Mouse (Mus musculus) embryonic facial prominence, embryonic 11.5 days (tissue): ENCODE data around the gene Luc7l3. TPM values are rescaled to one million over a fixed set of nuclear protein-coding genes. Genes with fewer than 3 reads are reported as not detected.
A peak's percentile ranks its signal among the peaks of the same experiment; 100 is the strongest.

Experiments used
- ATAC-seq: fragments of 200-750 bp; cut with Nextera tagmentation; replicated peaks from 2 replicates; pipeline ENCODE4 v1.8.0; 2017; ENCODE audit warnings: low read depth; ENCODE audit not compliant: insufficient number of reproducible peaks, low FRiP score, low TSS enrichment
- DNase-seq: peaks from one replicate; pipeline ENCODE4 v3.0.0-alpha.2; 2015; ENCODE audit warnings: low spot score
- H3K27ac ChIP-seq: fragments of 300-500 bp; sonication (generic); replicated peaks from 2 replicates; pipeline ENCODE4 v1.5.1; 2014; ENCODE audit warnings: mild to moderate bottlenecking, low read depth, low read length, control low read depth
- H3K27me3 ChIP-seq: fragments of 300-500 bp; sonication (generic); 2 replicates; pipeline ENCODE4 v1.6.1; 2014; ENCODE audit warnings: mild to moderate bottlenecking, low read length, moderate library complexity, mixed read lengths; ENCODE audit not compliant: control insufficient read depth, insufficient read depth
- H3K36me3 ChIP-seq: fragments of 300-500 bp; sonication (generic); replicated peaks from 2 replicates; pipeline ENCODE4 v1.6.1; 2014; ENCODE audit warnings: low read depth, mild to moderate bottlenecking, low read length, moderate library complexity, mixed read lengths; ENCODE audit not compliant: control insufficient read depth, insufficient read depth
- H3K4me1 ChIP-seq: fragments of 300-500 bp; sonication (generic); 2 replicates; pipeline ENCODE4 v1.6.1; 2014; ENCODE audit warnings: low read length, mixed read lengths; ENCODE audit not compliant: control insufficient read depth, insufficient read depth
- H3K4me2 ChIP-seq: fragments of 300-500 bp; sonication (generic); 2 replicates; pipeline ENCODE4 v1.6.1; 2014; ENCODE audit warnings: low read depth, mild to moderate bottlenecking, control low read depth, low read length, moderate library complexity
- H3K4me3 ChIP-seq: fragments of 300-500 bp; sonication (generic); 2 replicates; pipeline ENCODE4 v1.5.1; 2014; ENCODE audit warnings: low read depth, low read length, control low read depth
- H3K9ac ChIP-seq: fragments of 300-500 bp; sonication (generic); replicated peaks from 2 replicates; pipeline ENCODE4 v1.6.1; 2014; ENCODE audit warnings: mild to moderate bottlenecking, control low read depth, low read length
- H3K9me3 ChIP-seq: fragments of 300-500 bp; sonication (generic); replicated peaks from 2 replicates; pipeline ENCODE4 v1.6.1; 2016; ENCODE audit warnings: mild to moderate bottlenecking, low read length, inconsistent platforms, mixed read lengths; ENCODE audit not compliant: control insufficient read depth
- WGBS: fragments of 180-500 bp; shearing (Covaris S2); extraction: QIAGEN DNeasy Blood & Tissue Kit; methylation state at CpG from one replicate; pipeline ENCODE4 v1.1.7; 2014; 5-methylcytosine and 5-hydroxymethylcytosine counted together
- polyA plus RNA-seq: library from polyadenylated mRNA; unstranded; fragments of >200 nt; fragmentation: Nextera tagmentation; extraction: Ambion mirVana; gene quantifications from 2 replicates; pipeline ENCODE4 v1.2.1, GENCODE M21; 2014

Luc7l3 gene
- polyA plus RNA-seq, 1 experiment from 2014 or later: 126 TPM

- Histone ChIP-seq H3K27ac (no peak overlapping the region), H3K9me3 (no peaks in the 10 kb centered on the region), H3K4me1 (peaks cover 3% of the 10 kb centered on the region; the same call in 1 of the 2 replicates), H3K9ac (no peak overlapping the region; the same call in 1 of the 2 replicates), H3K36me3 (no peaks in the 10 kb centered on the region; the same call in 1 of the 2 replicates), H3K4me3 (no peak overlapping the region), H3K27me3 (no peaks in the 10 kb centered on the region), H3K4me2 (no peak overlapping the region)
- ATAC-seq (no peak), DNase-seq (no peak)
- 36% methylated on average over 5 of the region's 5 CpGs for WGBS
Observed at GRCm38 (mm10) chr11:94343955-94344358, 22.2 kb upstream of the Luc7l3 start.

- Histone ChIP-seq H3K4me2 (no peak overlapping the region), H3K27me3 (no peaks in the 10 kb centered on the region), H3K9ac (no peak overlapping the region), H3K4me3 (no peak overlapping the region), H3K27ac (no peak overlapping the region), H3K4me1 (peaks cover 3% of the 10 kb centered on the region; the same call in 1 of the 2 replicates), H3K36me3 (no peaks in the 10 kb centered on the region; the same call in none of the 2 replicates), H3K9me3 (no peaks in the 10 kb centered on the region)
- WGBS: 56% methylated on average over 13 of the region's 13 CpGs
- ATAC-seq: no peak
- DNase-seq: no peak
Observed at GRCm38 (mm10) chr11:94342114-94342905, 20.5 kb upstream of the Luc7l3 start.

GRCm38 (mm10) chr11:94340948-94341933 lies 19.5 kb upstream of the Luc7l3 start:
- 71% methylated on average over 10 of the region's 10 CpGs for WGBS
- H3K27ac ChIP-seq: no peak overlapping the region

GRCm38 (mm10) chr11:94339732-94340585 lies 18.2 kb upstream of the Luc7l3 start:
- no peak overlapping the region for H3K4me2 ChIP-seq
- H3K27ac ChIP-seq: no peak overlapping the region
- ATAC-seq (peak; percentile 53; the same call in 1 of the 2 replicates), DNase-seq (peak; percentile 79)
- H3K27me3 ChIP-seq: no peaks in the 10 kb centered on the region
- no peak overlapping the region for H3K4me3 ChIP-seq
- H3K9ac ChIP-seq: no peak overlapping the region
- WGBS: 57% methylated on average over 18 of the region's 18 CpGs
- H3K9me3 ChIP-seq: no peaks in the 10 kb centered on the region
- peaks cover 3% of the 10 kb centered on the region; the same call in 1 of the 2 replicates for H3K4me1 ChIP-seq
- no peaks in the 10 kb centered on the region; the same call in none of the 2 replicates for H3K36me3 ChIP-seq

More at GRCm38 (mm10) chr11:94340948-94341933, 19.5 kb upstream of the Luc7l3 start:
- no peak for ATAC-seq
- no peak for DNase-seq
- H3K9me3 ChIP-seq: no peaks in the 10 kb centered on the region
- H3K4me3 ChIP-seq: no peak overlapping the region
- H3K36me3 ChIP-seq: no peaks in the 10 kb centered on the region; the same call in none of the 2 replicates
- H3K4me1 ChIP-seq: peaks cover 3% of the 10 kb centered on the region; the same call in 1 of the 2 replicates
- no peak overlapping the region for H3K4me2 ChIP-seq
- no peak overlapping the region for H3K9ac ChIP-seq
- no peaks in the 10 kb centered on the region for H3K27me3 ChIP-seq

- no peak overlapping the region for H3K9ac ChIP-seq
- 86% methylated on average over 2 of the region's 2 CpGs for WGBS
- H3K27ac ChIP-seq: no peak overlapping the region
- ATAC-seq (no peak), DNase-seq (no peak)
- no peaks in the 10 kb centered on the region for H3K4me1 ChIP-seq
- H3K4me2 ChIP-seq: no peak overlapping the region
- H3K27me3 ChIP-seq: no peaks in the 10 kb centered on the region
- H3K9me3 ChIP-seq: no peaks in the 10 kb centered on the region
- peaks cover 4% of the 10 kb centered on the region for H3K36me3 ChIP-seq
- no peak overlapping the region for H3K4me3 ChIP-seq
Observed at GRCm38 (mm10) chr11:94338347-94338746, 16.6 kb upstream of the Luc7l3 start.

GRCm38 (mm10) chr11:94336551-94336950 lies 14.8 kb upstream of the Luc7l3 start:
- no peak for DNase-seq
- H3K4me3 ChIP-seq: no peak overlapping the region

GRCm38 (mm10) chr11:94334386-94334968 lies 12.7 kb upstream of the Luc7l3 start:
- H3K4me3 ChIP-seq: no peak overlapping the region
- no peaks in the 10 kb centered on the region for H3K4me1 ChIP-seq
- no peak overlapping the region for H3K9ac ChIP-seq
- DNase-seq (no peak), ATAC-seq (no peak)
- 92% methylated on average over 8 of the region's 8 CpGs for WGBS
- H3K4me2 ChIP-seq: no peak overlapping the region
- no peak overlapping the region for H3K27ac ChIP-seq
- no peaks in the 10 kb centered on the region for H3K9me3 ChIP-seq
- no peaks in the 10 kb centered on the region for H3K27me3 ChIP-seq
- peaks cover 4% of the 10 kb centered on the region for H3K36me3 ChIP-seq

More at GRCm38 (mm10) chr11:94336551-94336950, 14.8 kb upstream of the Luc7l3 start:
- H3K9me3 ChIP-seq: no peaks in the 10 kb centered on the region
- H3K4me1 ChIP-seq: no peaks in the 10 kb centered on the region
- H3K9ac ChIP-seq: no peak overlapping the region
- peaks cover 4% of the 10 kb centered on the region for H3K36me3 ChIP-seq
- no peak overlapping the region for H3K4me2 ChIP-seq
- H3K27ac ChIP-seq: no peak overlapping the region
- H3K27me3 ChIP-seq: no peaks in the 10 kb centered on the region
- ATAC-seq: no peak
